Mouse (Mus musculus) T-helper 2 cell (primary cell): ENCODE measurements around the gene Cnot11.

Experiments used
- in situ Hi-C: fragments of 300-600 bp; cut with MboI, MseI; formaldehyde crosslinking; loops from one replicate; pipeline ENCODE4 v1.15.1; 2025; ENCODE audit warnings: high pct_unique_total_duplicates

Gene Cnot11

GRCm38 (mm10) chr1:39534831-39535230, at the start of gene Cnot11:
Gene Cnot11 (plus strand): TSS chr1:39534992.
- in situ Hi-C loops: loop anchor here (5.0 kb wide), 1 partner anchor 37 kb away; no protein-coding TSS in a partner anchor

DNA sequence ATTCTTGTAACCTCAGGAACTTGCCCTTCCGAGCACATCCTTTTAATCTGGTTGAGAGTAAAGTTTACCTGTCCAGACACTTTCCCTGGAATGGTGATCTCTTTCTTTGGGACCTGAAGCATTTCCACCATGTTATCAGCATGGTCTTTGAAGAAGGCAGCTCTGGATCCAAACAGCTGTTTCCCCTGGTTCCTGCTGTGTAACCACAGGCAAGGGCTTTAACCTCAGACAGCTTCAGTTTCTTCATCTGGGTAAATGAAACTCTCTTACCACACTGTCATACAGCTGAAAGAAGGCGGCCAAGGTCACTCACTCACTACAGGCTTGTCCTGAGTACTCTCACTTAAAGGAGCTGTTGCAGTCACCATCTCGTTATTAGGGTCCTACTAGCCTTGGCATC, 47.4 kb upstream of the Cnot11 start:
- in situ Hi-C loops: no loop called here

GRCm38 (mm10) chr1:39493165-39493564, 41.6 kb upstream of the Cnot11 start:
- in situ Hi-C loops: no loop called here

DNA sequence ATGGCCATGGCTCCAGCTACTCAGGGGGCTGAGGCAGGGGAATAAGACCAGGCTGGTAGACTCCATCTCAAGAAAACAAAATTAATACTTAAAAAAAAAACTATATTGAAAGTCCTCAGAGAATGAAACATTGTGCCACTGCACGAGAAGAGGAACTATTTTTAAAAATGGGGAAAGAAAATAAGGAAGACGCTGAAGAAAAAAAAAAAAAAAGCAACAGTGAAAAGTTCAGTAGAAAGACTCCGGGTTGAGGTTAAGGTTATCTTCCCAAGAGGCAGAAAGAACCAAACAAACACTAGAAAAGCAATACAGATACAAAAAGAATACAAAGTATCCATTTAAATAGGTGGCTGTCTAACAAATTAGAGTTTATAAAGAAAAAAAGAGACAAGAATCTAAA, 41.1 kb upstream of the Cnot11 start:
- in situ Hi-C loops: no loop called here

- in situ Hi-C loops: no loop called here
These were observed 37.8 kb upstream of the Cnot11 start for GRCm38 (mm10) chr1:39496995-39497394.

DNA sequence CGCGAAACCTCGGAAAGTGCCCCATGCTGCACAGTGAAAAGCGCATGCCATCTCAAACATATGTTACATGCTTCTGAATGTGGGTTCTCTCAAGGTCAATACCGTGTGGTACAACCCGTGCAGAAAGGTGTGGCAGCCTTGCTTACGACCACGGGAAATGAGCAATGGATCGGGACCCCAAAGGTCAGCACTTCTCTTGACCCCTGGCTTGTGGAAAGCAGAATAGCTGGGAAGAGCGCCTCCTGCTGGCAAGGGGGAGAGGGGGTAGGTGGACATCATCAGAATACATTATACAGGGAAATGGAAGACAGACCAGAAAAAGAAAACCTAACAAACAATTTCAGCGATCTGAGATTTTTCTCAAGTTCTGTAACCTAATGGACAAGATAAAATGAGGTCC, 37.0 kb upstream of the Cnot11 start:
- in situ Hi-C loops: no loop called here

DNA sequence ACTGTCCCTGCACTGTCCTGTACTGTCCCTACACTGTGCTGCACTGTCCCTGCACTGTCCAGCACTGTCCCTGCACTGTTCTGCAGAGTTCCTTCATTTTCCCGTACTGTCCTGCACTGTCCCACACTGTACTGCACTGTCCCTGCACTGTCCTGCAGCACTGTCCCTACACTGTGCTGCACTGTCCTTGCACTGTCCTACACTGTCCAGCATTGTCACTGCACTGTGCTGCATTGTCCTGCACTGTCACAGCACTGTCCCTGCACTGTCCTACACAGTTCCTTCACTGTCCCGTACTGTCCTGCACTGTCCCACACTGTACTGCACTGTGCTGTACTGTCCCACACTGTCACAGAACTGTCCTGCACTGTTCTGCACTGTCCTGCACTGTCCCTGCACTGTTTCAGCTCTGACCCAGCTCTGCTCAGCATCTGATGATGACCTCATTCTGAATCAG, 35.3 kb upstream of the Cnot11 start:
- in situ Hi-C loops: no loop called here

GRCm38 (mm10) chr1:39502817-39503633, 31.8 kb upstream of the Cnot11 start:
- in situ Hi-C loops: loop anchor here (5.0 kb wide), 1 partner anchor 111 kb away; no protein-coding TSS in a partner anchor

DNA sequence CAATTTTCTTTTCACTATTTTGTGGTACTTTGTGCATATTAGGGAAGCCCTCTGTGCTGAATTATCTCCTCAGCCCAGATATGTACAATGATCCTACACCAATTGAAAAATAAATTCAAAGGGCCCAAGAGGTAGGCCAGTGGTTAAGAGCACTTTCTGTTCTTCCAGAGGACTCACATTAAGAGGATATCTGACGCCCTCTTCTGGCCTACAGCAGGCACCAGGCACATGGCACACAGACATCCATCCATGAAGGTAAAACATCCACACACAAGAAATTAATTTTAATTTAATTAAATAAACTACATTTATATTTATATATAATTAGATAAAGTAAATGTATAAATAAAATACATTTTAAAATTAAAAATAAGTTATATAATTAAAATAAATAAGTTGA, 30.5 kb upstream of the Cnot11 start:
- in situ Hi-C loops: loop anchor here (5.0 kb wide), 1 partner anchor 112 kb away; no protein-coding TSS in a partner anchor

DNA sequence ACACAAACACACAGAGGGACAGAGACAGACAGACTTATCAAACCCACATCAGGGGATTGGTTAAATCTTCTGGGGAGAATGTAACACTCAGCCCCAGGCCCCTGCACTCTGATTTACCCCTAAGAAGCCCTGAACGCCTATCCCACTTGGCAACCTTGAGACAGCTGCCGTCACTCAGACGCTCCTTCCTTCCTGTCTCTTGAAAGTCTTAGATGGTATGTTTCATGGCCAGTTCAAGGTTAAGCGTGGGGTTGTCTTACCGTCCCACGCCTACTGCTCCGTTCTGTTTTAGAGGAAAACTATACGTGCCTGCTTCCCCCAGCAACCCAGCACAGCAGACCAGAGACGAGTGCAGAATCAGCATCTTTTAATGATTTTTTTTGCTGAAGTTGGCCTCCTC, 29.2 kb upstream of the Cnot11 start:
- in situ Hi-C loops: no loop called here

DNA sequence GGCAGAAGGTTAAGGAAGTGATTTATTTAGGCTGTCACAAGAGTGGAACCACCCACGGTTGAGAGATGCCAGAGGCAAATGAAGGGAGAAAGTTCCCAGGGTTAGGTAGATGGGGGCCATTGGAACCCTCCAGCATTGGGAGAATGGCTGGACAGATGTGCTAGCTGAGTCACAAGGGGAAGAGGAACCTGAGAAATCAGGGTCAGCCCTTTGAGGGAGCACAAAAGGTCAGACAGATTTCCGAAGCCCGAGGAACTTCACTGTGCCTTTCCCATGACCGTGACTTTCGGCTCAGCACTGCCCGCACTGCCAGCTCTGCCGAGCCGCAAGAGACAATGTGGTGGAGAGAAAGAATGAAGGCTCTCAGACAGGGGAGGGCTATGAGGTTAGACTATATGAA, 23.0 kb upstream of the Cnot11 start:
- in situ Hi-C loops: no loop called here

DNA sequence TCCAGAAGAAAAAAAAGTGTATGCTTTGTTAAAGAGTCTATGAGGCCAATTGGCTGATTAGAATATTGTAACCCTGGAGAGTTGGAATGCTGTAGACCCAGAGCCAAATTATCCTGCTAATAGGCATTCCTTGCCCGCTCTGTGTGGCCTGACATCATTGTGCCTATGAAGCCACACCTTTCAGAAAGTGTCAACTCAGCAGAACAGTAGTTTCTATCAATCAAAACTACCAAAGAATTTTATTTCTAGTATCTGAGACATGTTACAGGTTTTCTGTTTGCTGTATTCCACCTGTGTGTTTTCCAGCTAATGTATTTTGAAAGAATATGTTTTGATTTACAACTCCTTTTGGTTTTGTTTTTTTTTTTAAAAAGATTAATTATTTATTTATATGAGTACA, 22.6 kb upstream of the Cnot11 start:
- in situ Hi-C loops: no loop called here

- in situ Hi-C loops: loop anchor here (5.0 kb wide), 1 partner anchor 513 kb away; no protein-coding TSS in a partner anchor
These were observed 19.3 kb upstream of the Cnot11 start for GRCm38 (mm10) chr1:39515303-39515991.

GRCm38 (mm10) chr1:39521326-39521725, 13.5 kb upstream of the Cnot11 start:
- in situ Hi-C loops: no loop called here

GRCm38 (mm10) chr1:39522519-39522918, 12.3 kb upstream of the Cnot11 start:
- in situ Hi-C loops: no loop called here

- in situ Hi-C loops: no loop called here
These were observed 9.0 kb upstream of the Cnot11 start for GRCm38 (mm10) chr1:39525763-39526162.

DNA sequence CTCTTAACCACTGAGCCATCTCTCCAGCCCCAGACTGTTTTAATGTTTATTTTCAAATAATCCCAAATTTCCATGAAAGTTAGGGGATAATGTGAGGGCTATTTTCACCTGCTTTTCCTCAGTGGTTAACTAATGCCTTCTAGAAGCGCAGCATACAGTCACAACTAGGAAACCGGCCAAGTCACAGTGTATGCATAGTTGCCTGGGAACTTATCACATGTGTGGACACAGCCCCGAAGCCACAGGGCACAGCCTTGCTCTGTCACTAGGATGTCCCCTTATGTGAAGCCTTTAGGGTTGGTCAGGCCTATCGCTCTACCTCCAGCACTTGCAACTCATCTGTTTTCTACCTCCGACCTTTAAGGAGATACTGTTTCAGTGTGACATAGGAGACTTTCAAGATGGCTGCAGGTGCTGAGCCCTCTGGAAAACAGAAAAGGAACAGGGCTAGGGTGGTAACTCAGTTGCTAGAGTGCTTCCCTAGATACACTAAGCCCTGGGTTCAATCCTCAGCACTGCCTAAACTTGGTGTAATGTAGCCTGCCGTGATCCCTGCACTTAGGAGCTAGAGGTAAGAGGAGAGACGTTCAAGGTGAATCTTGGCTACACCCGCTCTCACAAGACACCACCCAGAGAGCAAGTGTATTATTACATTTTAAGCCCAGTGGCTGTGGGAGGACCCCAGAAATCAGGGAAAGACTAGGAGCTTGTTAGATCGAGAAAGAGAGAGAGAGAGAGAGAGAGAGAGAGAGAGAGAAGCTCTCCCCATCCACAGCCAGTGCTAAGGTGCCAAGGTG, 8.2 kb upstream of the Cnot11 start:
- in situ Hi-C loops: no loop called here

DNA sequence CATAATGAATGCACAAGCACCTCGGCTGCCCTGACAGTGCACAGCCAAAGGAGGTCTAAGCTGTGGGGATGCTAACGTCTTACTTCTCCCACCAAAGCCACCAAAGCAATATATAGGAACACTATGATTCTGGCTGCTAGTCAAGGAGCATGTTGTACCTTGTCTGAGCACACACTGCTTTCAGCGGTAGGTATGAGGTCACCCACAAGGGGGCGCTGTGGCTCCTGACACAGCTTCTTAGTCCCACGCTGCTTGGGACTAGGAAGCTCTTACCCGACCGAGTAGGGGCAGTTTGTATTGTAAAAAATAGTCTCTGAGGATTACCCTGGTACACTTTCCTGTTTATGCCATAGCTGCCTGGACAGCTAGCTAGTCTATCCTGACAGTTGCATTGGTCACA, 7.4 kb upstream of the Cnot11 start:
- in situ Hi-C loops: no loop called here

DNA sequence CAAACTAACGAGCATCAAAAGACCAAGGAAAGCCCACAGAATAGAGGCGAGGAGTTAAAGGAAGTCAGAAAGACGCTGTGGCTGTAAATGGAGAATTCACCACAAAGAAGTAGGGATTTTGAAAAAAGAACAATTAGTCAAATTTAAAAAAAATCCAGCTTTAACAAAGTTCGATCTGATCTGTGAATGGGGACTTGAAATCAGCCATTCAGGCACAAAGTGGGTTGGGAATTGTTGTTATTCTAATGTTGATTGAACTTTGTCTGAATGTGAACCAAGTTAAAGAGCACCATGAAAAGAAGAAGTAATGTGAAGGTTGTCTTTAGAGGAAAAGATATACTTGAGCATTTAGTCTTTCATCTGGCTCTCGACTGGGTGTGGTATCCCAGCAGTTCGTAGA, 6.5 kb upstream of the Cnot11 start:
- in situ Hi-C loops: no loop called here

- in situ Hi-C loops: no loop called here
These were observed 4.4 kb upstream of the Cnot11 start for GRCm38 (mm10) chr1:39530258-39530943.

DNA sequence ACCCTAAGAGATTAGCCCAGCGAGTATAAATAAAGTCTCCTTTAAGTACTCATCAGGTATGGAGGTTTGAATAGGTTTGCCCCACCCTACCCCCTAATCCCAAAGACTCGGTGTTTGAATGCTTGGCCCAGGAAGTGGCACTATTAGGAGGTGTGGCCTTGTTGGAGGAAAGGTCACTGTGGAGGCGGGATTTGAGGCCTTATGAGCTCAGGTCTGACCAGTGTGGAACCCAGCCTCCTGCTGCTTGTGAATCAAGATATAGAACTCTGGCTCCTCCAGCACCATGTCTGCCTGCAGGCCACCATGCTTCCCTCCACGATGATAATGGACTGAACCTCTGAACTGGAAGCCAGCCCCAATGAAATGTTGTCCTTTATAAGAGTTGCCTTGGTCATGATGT, 3.8 kb upstream of the Cnot11 start:
- in situ Hi-C loops: no loop called here
